Mouse (Mus musculus) lung, postnatal 4 days (tissue): ENCODE measurements around the gene Thnsl1.
A peak's percentile ranks its signal among the peaks of the same experiment; 100 is the strongest.

Experiments used
- DNase-seq, 2 experiments: peaks; one replicate each; pipeline ENCODE4 v3.0.0; 2021

Thnsl1 gene

GRCm38 (mm10) chr2:21204912-21205830 lies at the start of gene Thnsl1, which contains the start of gene Enkur:
Gene Thnsl1 (plus strand): TSS chr2:21205724.
Gene Enkur (minus strand): TSS chr2:21205365.
- peak; percentile 98 to 99 for DNase-seq

DNA sequence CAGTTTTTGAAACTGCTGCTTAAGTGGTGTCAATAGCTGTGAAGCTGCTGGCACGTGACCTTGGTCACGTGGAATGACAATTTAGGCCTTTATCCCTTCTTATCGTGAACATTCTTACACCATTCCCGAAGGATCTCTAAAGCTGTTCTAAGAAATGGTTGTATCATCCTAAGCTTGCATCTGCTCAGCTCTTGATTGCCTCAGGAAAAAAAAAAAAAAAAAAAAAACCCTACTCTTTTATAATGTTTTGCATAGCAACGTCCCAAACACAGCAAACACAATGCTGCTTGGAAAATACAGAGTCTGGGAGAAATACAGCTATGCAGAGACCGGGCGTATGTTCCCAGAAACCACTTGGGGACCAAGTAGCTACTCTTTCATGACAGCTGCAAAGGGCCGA lies 41.2 kb upstream of the Thnsl1 start:
- DNase-seq: no peak

GRCm38 (mm10) chr2:21167916-21168315 lies 37.6 kb upstream of the Thnsl1 start:
- DNase-seq: no peak

GRCm38 (mm10) chr2:21172797-21173196 lies 32.7 kb upstream of the Thnsl1 start:
- no peak for DNase-seq

GRCm38 (mm10) chr2:21179136-21179535 lies 26.4 kb upstream of the Thnsl1 start:
- no peak for DNase-seq

GRCm38 (mm10) chr2:21182811-21183210 lies 22.7 kb upstream of the Thnsl1 start:
- peak; percentile 16 to 62 for DNase-seq

GRCm38 (mm10) chr2:21187576-21187975 lies 17.9 kb upstream of the Thnsl1 start:
- peak; percentile 40 to 64 for DNase-seq

GRCm38 (mm10) chr2:21188610-21189009 lies 16.9 kb upstream of the Thnsl1 start:
- no peak for DNase-seq

DNA sequence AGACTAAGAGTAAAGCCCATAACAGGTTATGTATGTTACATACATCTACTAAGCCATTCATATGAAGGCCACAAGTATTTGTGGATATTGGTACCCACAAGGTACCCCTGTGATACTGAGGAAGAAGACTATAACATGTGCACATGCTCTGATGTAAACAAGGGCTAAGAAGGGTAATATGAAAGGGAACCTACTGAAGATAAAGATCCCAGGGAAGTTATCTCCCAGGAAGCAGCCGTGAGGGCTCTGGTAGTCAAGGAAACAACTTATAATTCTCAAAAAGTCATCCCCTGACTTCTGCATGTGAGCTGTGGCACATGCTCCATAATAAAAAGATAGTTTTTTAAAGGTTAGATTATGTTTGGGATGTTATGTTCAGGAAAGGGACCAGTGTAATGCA lies 14.3 kb upstream of the Thnsl1 start:
- no peak for DNase-seq

DNA sequence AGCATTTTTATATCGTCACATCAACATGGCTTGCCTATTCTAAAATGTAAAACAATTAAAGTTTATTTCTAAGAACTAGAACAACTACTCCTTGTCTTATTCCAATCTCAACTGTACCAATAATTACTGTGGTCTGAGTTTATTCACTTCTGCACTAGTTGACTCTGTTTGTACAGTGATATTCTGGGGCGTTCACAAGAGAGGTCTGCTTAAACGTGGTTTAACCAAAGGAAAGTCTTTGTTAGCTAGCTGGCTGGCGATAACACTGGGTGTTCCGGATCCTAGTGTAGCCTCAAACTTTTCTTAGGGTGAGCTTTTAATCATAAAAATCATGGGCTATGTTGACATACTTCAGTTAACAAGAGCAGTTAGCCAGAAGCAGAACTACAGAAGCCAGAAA lies 10.3 kb upstream of the Thnsl1 start:
- no peak for DNase-seq

- DNase-seq: no peak
These were observed 6.5 kb upstream of the Thnsl1 start for GRCm38 (mm10) chr2:21199051-21199450.

DNA sequence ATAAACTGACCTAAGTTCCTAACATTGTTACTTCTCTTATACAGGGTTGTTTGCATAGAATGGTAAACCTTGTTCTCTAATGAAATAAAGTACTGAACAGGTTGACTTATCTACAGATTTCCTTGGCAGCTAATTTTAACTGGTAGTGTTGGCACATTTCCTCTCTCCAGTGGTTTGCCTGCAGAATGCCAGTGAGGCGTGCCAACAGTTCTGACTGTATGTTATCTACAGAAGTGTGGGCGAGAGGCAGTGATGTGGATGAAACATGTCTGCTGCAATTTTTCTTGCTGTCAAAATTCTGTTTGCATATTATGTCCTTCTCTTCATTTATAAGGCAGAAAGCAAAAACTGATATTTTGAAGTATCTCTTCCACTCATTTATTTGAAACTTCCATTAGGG lies 2.8 kb upstream of the Thnsl1 start:
- DNase-seq: no peak

GRCm38 (mm10) chr2:21205831-21206159 lies 271 bp downstream of the Thnsl1 start:
- DNase-seq: no peak

DNA sequence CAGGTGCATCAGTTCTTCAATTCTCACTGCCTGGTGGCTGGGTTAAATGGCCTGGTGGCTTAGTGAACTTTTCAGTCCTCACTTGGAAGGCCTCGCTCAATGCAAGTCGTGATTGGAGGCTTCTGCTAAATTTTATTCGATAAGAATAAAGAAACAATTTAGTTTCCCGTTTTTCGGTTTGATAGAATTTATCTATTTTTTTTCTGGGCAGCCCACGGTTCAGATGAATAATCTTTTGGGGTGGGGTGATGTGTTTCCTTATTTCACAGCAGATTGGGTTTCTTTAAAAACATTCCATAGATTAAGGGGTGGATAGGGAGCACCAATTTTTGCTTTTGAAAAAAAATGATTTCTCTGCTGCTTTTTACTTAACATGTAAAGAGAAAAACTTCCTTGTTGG lies 754 bp downstream of the Thnsl1 start:
- DNase-seq: no peak

- DNase-seq: no peak
These were observed 5.8 kb downstream of the Thnsl1 start for GRCm38 (mm10) chr2:21211361-21211760.

GRCm38 (mm10) chr2:21214322-21214721 lies 8.8 kb downstream of the Thnsl1 start:
- no peak for DNase-seq

DNA sequence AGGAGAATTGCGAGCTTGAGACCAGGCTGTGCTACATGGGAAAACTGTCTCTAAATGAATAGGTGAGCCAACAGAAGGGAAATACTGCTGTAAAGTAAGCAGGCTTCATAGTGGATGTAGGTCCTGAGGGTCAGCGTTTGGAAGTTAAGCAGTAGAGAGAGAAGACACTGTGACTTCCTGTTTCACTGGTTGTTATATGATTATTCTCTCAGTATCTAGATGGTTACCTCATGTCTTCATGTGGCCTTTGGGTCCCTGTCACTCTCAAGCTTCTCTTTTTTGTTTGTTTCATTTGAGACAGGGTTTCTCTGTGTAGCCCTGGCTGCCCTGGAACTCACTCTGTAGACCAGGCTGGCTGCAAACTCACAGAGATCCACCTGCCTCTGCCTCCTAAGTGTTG lies 9.8 kb downstream of the Thnsl1 start:
- DNase-seq: no peak

GRCm38 (mm10) chr2:21222453-21223384 lies 17.2 kb downstream of the Thnsl1 start:
- DNase-seq: no peak

GRCm38 (mm10) chr2:21230276-21230675 lies 24.8 kb downstream of the Thnsl1 start:
- no peak for DNase-seq

DNA sequence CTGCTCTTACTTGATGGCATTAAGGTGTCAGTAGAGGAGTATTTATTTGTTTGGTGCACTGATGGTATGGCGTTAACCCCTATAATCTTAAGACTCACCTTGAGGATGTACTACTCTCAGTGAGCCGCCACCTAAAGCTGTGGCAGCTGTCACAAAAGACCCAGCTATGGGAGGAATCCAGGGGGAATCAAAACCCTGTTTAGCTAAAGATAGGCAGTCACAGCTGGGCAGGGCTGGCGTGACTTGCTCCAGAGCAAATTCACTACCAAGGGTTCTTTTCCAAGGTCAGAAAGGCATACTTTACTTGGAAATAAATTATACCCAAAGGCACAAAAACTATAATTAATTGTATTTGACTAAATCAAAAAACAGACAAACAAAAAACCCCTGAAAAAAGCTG lies 25.6 kb downstream of the Thnsl1 start:
- no peak for DNase-seq

DNA sequence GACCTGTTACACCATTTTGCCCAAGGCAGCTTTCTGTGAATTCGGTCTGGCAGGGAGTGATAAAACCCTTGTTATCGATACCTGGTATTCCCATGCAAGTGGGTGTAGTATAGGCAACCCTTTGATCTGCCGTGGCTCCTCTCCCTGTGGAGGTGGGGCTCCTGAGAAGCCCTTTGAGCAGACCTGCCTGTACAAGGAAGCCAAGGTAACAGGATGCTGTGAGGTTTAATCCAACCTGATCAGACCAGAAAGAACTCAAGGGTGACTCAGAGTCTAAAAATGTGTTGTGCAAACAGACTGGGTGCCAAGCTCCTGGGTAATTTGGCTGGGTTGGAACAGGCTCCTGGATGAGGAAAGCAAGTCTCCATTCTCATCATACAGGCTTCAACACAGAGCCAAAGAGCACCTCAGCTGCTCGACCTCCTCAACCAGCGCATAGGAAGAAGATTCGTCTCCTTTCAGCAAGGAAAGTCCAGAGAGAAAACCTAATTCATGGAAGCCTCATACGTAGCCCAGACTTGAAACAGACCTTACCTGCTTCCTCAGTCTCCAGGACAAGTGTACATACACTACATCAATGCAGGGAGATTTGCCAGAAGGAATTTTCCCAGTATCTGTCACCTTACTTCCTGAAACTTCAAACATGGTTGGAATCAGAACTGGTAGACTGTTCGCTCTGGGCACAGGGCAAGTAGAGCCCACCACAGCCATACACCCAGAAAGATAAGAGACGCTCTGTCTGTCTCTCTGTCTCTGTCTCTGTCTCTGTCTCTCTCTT lies 29.5 kb downstream of the Thnsl1 start:
- DNase-seq: peak; percentile 54 to 61

DNA sequence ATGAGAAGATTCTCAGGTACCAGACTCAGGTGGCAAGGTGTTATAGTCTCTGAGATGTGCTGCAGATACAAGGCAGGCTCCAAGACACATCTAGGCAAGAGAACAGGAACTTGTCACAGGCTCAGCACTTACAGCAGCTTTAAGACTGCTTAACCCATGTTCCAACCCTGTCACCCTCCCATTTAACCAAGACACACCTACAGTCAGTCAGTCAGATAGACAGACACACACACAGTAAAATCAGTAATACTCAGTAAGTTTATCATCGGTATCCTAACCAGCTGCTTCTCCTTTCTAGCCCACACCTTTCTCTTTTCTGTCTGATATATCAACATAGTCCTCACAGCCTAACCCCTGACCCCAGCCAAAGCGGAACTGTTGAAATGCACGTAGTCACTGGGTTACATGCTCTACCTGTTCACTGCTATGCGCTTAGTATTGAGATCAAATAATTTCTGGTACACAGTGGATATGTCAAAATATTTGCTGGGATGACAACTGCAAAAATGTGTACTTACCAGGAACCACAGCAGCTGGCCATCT lies 30.4 kb downstream of the Thnsl1 start:
- DNase-seq: no peak

DNA sequence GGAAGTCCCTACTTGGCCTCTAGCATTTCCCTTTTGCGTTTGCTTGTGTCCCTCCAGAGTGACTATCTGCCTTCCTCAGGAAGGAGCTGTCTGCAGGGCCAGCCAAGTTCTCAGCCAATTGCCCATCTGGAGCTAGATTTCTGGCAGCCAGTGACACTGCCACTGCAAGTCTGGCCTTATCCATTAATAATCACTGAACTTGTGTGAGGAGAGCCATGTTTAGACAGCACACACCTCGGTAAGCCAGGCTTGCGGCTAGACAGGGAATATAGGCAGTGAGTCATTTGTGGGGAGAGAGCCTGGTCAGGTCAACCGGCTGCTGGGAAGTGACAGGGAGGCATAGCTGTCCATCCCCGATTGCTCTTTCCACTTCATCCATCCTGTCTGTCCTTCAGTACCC lies 31.3 kb downstream of the Thnsl1 start:
- DNase-seq: peak in 1 of 2 experiments; percentile 40
